Mouse (Mus musculus) liver, adult 2 months (tissue): ENCODE results near the gene Gsx1.

Experiments
- CTCF ChIP-seq: fragments of 200-500 bp; IDR thresholded peaks from 2 replicates; pipeline ENCODE4 v1.5.1; 2011; ENCODE audit warnings: low read depth, low read length, control low read depth
- POLR2A ChIP-seq: fragments of 200-500 bp; IDR thresholded peaks from 2 replicates; pipeline ENCODE4 v1.6.1; 2011; ENCODE audit warnings: low read length, control low read depth; ENCODE audit not compliant: insufficient read depth; ENCODE audit errors: extremely low read depth

- no peak for TF ChIP-seq CTCF
- TF ChIP-seq POLR2A: no peak
Observed at GRCm38 (mm10) chr5:147188571-147188975, at the start of gene Gsx1.
